Mouse (Mus musculus) heart, embryonic 11.5 days (tissue): Measurements from ENCODE around the gene Gps1. TPM values are rescaled to one million over a fixed set of nuclear protein-coding genes. Genes with fewer than 3 reads are reported as not detected.
"Not testable (repeated sequence)": the region's sequence is repeated elsewhere in the genome, so short reads cannot be mapped to it uniquely, and the experiment has no call there.

Experiments
- ATAC-seq: fragments of 200-750 bp; cut with Nextera tagmentation; replicated peaks from 2 replicates; pipeline ENCODE4 v1.8.0; 2017; ENCODE audit warnings: moderate library complexity; ENCODE audit not compliant: insufficient number of reproducible peaks, low FRiP score, low TSS enrichment
- H3K27ac ChIP-seq: fragments of 300-500 bp; sonication (generic); 2 replicates; pipeline ENCODE4 v1.5.1; 2014; ENCODE audit warnings: mild to moderate bottlenecking, low read depth, low read length
- H3K27me3 ChIP-seq: fragments of 300-500 bp; sonication (generic); 2 replicates; pipeline ENCODE4 v1.6.1; 2014; ENCODE audit warnings: mild to moderate bottlenecking, low read length, mixed read lengths; ENCODE audit not compliant: control insufficient read depth, insufficient read depth
- H3K36me3 ChIP-seq: fragments of 300-500 bp; sonication (generic); 2 replicates; pipeline ENCODE4 v1.6.1; 2014; ENCODE audit warnings: mild to moderate bottlenecking, low read length, moderate library complexity, mixed read lengths; ENCODE audit not compliant: control insufficient read depth, insufficient read depth
- H3K4me1 ChIP-seq: fragments of 300-500 bp; sonication (generic); 2 replicates; pipeline ENCODE4 v1.6.1; 2014; ENCODE audit warnings: low read length; ENCODE audit not compliant: control insufficient read depth, insufficient read depth
- H3K4me2 ChIP-seq: fragments of 300-500 bp; sonication (generic); 2 replicates; pipeline ENCODE4 v1.6.1; 2014; ENCODE audit warnings: mild to moderate bottlenecking, moderate library complexity
- H3K4me3 ChIP-seq: fragments of 300-500 bp; sonication (generic); 2 replicates; pipeline ENCODE4 v1.5.1; 2014; ENCODE audit warnings: low read depth, low read length
- H3K9ac ChIP-seq: fragments of 300-500 bp; sonication (generic); 2 replicates; pipeline ENCODE4 v1.6.1; 2014; ENCODE audit warnings: mild to moderate bottlenecking, low read depth, low read length, moderate library complexity
- H3K9me3 ChIP-seq: fragments of 300-500 bp; sonication (generic); replicated peaks from 2 replicates; pipeline ENCODE4 v1.6.1; 2016; ENCODE audit warnings: low read length; ENCODE audit not compliant: control insufficient read depth
- WGBS: fragments of 180-500 bp; shearing (Covaris S2); extraction: QIAGEN DNeasy Blood & Tissue Kit; methylation state at CpG from one replicate; pipeline ENCODE4 v1.1.7; 2014; ENCODE audit not compliant: insufficient replicate concordance; 5-methylcytosine and 5-hydroxymethylcytosine counted together
- polyA plus RNA-seq: library from polyadenylated mRNA; unstranded; fragments of >200 nt; fragmentation: Nextera tagmentation; extraction: Ambion mirVana; gene quantifications from 2 replicates; pipeline ENCODE4 v1.2.1, GENCODE M21; 2014

Gps1 gene
- polyA plus RNA-seq, 1 experiment from 2014 or later = 166 TPM

DNA sequence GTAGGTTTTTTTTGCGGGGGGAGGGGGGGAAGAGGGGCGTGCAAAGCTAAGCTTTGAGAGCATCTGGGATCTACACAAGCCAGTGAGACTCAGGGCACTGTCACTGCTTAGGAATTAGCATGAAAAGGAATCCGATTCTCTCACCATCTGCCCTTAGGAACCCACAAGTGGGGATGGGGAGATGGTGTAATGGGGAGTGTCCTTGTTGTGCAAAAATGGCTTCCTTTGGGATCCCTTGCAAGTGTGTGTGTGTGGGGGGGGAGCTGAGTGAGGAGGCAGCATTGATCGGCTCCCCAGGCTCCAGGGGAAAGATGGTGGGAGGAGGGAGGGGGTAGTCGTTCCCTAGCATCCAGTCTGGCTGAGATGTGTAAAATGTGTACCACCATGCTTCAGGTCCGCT is 6.9 kb upstream of the Gps1 start:
- H3K9me3 ChIP-seq = no peaks in the 10 kb centered on the region
- H3K4me3 ChIP-seq = no peak overlapping the region
- no peak overlapping the region for H3K4me2 ChIP-seq
- H3K4me1 ChIP-seq = no peaks in the 10 kb centered on the region
- ATAC-seq = no peak
- 27% methylated on average over 6 of the region's 6 CpGs for WGBS
- no peak overlapping the region for H3K27ac ChIP-seq
- no peaks in the 10 kb centered on the region for H3K36me3 ChIP-seq
- H3K27me3 ChIP-seq = peaks cover 6% of the 10 kb centered on the region; the same call in 1 of the 2 replicates
- no peak overlapping the region for H3K9ac ChIP-seq

DNA sequence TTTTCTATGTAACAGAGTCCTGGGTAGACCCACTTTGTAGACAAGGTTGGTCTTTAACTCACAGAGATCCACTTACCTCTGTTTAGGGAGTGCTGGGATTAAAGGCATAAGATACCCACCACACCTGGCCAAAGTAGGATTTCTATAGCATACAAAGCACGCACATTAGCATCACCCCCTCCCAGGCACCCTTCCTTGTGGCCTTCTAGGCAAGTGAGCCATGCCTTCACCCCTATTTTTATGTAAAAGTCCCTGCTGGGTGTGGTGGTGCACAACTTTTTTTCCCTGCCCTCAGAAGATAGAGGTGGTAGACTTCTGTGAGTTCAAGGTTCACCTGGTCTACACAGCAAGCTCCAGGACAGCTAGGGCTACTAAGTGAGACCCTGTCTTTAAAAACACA is 4.2 kb upstream of the Gps1 start:
- H3K9ac ChIP-seq = no peak overlapping the region
- 84% methylated on average over 1 of the region's 1 CpGs for WGBS

DNA sequence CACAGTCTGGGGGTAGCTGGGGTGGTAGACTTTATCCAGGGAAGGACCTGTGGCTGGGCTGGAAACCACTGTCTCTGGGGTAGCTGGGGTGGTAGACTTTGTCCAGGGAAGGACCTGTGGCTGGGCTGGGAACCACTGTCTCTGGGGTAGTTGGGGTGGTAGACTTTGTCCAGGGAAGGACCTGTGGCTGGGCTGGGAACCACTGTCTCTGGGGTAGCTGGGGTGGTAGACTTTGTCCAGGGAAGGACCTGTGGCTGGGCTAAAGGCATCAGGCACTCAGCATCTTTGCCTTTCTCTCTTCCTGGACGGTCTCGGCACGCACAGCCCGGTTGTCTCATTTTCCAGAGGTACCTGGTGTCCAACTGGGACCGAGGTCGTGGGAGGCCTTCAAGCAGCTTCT is 2.7 kb upstream of the Gps1 start:
- not testable (repeated sequence) for H3K9me3 ChIP-seq, H3K27ac ChIP-seq, H3K9ac ChIP-seq, H3K4me3 ChIP-seq, H3K4me2 ChIP-seq, ATAC-seq, H3K36me3 ChIP-seq
- H3K4me1 ChIP-seq = peaks cover 12% of the 10 kb centered on the region
- H3K27me3 ChIP-seq = peaks cover 11% of the 10 kb centered on the region
- WGBS = 95% methylated on average over 6 of the region's 6 CpGs

More for the DNA sequence above, 4.2 kb upstream of the Gps1 start:
- no peak for ATAC-seq
- Histone ChIP-seq H3K27ac (no peak overlapping the region), H3K4me3 (no peak overlapping the region), H3K4me2 (no peak overlapping the region), H3K27me3 (peaks cover 11% of the 10 kb centered on the region), H3K9me3 (no peaks in the 10 kb centered on the region), H3K36me3 (no peaks in the 10 kb centered on the region), H3K4me1 (peaks cover 7% of the 10 kb centered on the region; the same call in 1 of the 2 replicates)

DNA sequence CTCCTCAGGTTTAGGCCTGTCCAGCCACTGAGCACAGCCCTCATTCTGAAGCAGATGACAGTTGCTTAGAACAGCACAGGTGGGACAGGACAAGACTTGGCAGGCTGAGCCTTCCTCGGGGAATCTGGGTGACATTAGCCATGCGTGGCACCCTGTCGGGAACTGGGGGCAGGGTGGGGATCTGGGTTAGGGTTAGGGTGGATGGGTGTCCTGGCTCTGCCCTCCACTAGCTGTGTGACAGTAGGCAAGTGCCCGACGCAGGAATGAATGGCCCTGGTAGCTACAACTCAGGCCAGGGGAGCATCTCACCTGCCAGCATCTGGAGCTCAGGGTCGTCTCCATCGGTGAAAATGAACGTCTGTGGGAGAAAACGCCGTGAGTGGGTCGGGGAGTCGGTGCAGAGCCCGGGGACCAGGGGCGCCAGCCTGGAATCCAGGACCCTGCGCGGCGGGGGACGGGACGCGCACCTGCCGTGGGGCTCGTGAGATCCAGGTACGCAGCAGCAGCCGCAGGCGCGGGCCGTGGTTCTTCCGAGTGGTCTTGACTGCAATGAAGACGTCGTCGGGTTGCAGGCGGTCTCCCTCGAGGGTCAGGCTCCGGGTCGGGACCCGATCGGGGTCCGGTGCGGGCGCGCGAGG is 527 bp upstream of the Gps1 start:
- no peak for ATAC-seq
- H3K4me1 ChIP-seq = peaks cover 12% of the 10 kb centered on the region
- peak overlapping the region; percentile 91 for H3K4me3 ChIP-seq
- H3K27me3 ChIP-seq = peaks cover 8% of the 10 kb centered on the region
- peaks cover 13% of the 10 kb centered on the region; the same call in 1 of the 2 replicates for H3K36me3 ChIP-seq
- 2% methylated on average over 42 of the region's 42 CpGs for WGBS
- no peaks in the 10 kb centered on the region for H3K9me3 ChIP-seq
- H3K4me2 ChIP-seq = peak overlapping the region; percentile 72
- H3K9ac ChIP-seq = peak overlapping the region; percentile 93
- peak overlapping the region; percentile 64; the same call in 1 of the 2 replicates for H3K27ac ChIP-seq

DNA sequence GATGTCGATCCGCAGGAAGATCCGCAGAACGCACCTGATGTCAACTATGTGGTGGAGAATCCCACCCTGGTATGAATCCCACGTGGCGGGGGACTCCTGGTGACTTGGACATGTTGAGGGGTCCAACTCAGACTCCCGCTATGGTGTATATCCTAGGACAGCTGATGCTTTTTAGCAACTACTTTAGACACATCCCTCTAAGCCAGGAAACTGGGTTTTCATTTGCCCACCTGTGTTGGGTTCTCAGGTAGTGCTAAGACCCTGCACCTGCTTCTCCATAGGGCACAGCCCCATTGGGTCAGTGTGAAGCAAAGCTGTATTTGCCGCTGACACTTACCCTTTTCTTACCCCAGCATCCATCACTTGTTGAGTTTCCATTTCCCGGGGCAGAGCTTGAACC is 1.1 kb downstream of the Gps1 start:
- Histone ChIP-seq H3K4me2 (peak overlapping the region; percentile 72), H3K4me3 (peak overlapping the region; percentile 91), H3K36me3 (peaks cover 20% of the 10 kb centered on the region), H3K9ac (peak overlapping the region; percentile 93), H3K4me1 (peaks cover 12% of the 10 kb centered on the region), H3K27ac (no peak overlapping the region), H3K27me3 (peaks cover 8% of the 10 kb centered on the region), H3K9me3 (no peaks in the 10 kb centered on the region)
- WGBS = 33% methylated on average over 9 of the region's 9 CpGs
- ATAC-seq = no peak

DNA sequence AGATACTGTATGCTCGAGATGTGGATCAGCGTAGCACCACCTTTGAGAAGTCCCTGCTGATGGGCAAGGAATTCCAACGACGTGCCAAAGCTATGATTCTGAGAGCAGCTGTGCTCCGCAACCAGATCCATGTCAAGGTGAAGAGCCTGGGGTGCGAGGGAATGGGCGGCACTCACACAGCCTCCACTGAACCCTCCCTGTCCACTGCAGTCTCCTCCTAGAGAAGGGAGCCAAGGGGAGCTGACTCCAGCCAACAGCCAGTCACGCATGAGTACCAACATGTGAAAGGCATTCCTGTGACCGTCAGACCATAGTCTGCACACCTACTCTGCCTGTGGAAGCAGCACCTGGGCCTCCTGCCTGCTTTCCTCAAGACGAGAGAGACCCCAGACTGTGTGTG is 4.4 kb downstream of the Gps1 start:
- H3K9ac ChIP-seq, H3K4me3 ChIP-seq, H3K9me3 ChIP-seq, H3K4me1 ChIP-seq, H3K4me2 ChIP-seq, H3K27ac ChIP-seq, ATAC-seq, H3K27me3 ChIP-seq: not testable (repeated sequence)
- WGBS = 88% methylated on average over 9 of the region's 10 CpGs
- H3K36me3 ChIP-seq = peaks cover 42% of the 10 kb centered on the region

DNA sequence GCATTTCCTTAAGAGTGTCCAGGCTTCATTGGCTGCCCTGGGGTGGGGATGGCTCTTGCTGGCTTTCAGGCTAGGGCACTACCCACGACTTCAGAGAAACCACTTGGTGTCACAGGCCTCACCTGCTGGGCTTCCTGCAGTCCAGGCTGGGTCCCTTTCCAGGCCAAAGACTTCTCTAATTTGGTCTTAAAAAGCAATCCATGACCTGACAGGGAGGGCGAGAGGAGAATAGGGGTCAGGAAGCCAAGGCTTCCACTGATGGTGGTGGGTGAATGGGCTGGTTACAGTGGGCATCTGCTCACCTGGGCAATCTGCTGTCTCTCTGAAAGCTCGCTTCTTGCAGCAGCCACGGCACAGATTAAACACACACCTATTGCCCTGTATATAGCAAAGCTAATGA is 5.3 kb downstream of the Gps1 start:
- H3K9ac ChIP-seq = no peak overlapping the region
- H3K4me2 ChIP-seq = no peak overlapping the region
- H3K4me1 ChIP-seq = peaks cover 5% of the 10 kb centered on the region
- no peaks in the 10 kb centered on the region for H3K9me3 ChIP-seq
- WGBS = 88% methylated on average over 4 of the region's 4 CpGs
- H3K27me3 ChIP-seq = no peaks in the 10 kb centered on the region
- H3K4me3 ChIP-seq = no peak overlapping the region
- ATAC-seq = no peak
- H3K36me3 ChIP-seq = peaks cover 45% of the 10 kb centered on the region
- H3K27ac ChIP-seq = no peak overlapping the region

DNA sequence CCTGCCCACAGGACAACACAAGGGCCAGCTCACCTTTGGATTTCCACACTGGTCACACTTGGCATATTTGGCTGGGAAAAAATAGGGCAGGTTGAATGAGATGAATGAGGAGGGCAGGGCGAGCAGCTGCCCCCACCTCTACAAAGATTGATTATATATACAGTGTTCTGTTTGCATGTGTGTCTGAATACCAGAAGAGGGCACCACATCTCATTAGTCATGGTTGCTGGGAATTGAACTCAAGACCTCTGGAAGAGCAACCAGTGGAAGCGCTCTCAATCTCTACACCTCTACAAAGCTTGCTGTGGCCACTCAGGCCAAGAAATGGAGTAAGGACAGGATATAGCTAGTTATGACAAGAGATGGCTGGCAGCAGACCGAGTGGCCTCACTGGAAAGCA is 5.7 kb downstream of the Gps1 start:
- ATAC-seq = no peak
- Histone ChIP-seq H3K9me3 (no peaks in the 10 kb centered on the region), H3K4me3 (no peak overlapping the region), H3K9ac (no peak overlapping the region), H3K4me1 (peaks cover 5% of the 10 kb centered on the region), H3K27me3 (no peaks in the 10 kb centered on the region), H3K36me3 (peaks cover 45% of the 10 kb centered on the region), H3K27ac (no peak overlapping the region), H3K4me2 (no peak overlapping the region)
- 81% methylated on average over 3 of the region's 3 CpGs for WGBS

DNA sequence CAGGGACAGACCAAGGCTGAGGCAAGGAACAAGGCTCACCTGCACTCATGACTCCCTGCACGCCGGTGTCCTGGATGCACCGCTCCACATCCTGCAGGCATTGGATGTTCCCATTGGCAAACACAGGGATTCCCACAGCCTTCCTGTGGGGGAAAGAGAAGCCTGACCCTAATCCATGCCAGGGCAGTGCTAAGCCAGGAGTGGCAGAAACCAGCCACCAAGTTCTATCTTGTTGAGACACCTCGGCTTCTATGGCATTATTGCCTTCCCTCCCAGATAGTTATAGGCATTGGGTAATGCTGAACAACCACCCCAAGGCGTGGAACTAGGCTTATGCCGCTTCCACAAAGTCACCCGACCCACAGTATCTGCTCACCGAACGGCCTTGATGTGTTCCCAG is 8.6 kb downstream of the Gps1 start:
- ATAC-seq = no peak
- Histone ChIP-seq H3K4me2 (no peak overlapping the region), H3K9me3 (no peaks in the 10 kb centered on the region), H3K4me1 (peaks cover 8% of the 10 kb centered on the region; the same call in 1 of the 2 replicates), H3K4me3 (no peak overlapping the region), H3K27ac (no peak overlapping the region), H3K9ac (no peak overlapping the region), H3K36me3 (peaks cover 37% of the 10 kb centered on the region), H3K27me3 (no peaks in the 10 kb centered on the region)
- 95% methylated on average over 9 of the region's 9 CpGs for WGBS
